Mouse (Mus musculus) midbrain, embryonic 15.5 days (tissue): Measurements from ENCODE around the gene Efcab7. TPM values are rescaled to one million over a fixed set of nuclear protein-coding genes. Genes with fewer than 3 reads are reported as not detected.

ENCODE experiments used
- ATAC-seq: fragments of 200-750 bp; cut with Nextera tagmentation; replicated peaks from 2 replicates; pipeline ENCODE4 v1.8.0; 2017; ENCODE audit warnings: moderate TSS enrichment
- H3K27ac ChIP-seq: fragments of 300-500 bp; sonication (generic); 2 replicates; pipeline ENCODE4 v1.5.1; 2015; ENCODE audit warnings: mild to moderate bottlenecking, inconsistent platforms
- H3K27me3 ChIP-seq: fragments of 300-500 bp; sonication (generic); replicated peaks from 2 replicates; pipeline ENCODE4 v1.6.1; 2015; ENCODE audit warnings: inconsistent platforms
- H3K36me3 ChIP-seq: fragments of 300-500 bp; sonication (generic); replicated peaks from 2 replicates; pipeline ENCODE4 v1.6.1; 2015; ENCODE audit warnings: inconsistent platforms
- H3K4me1 ChIP-seq: fragments of 300-500 bp; sonication (generic); 2 replicates; pipeline ENCODE4 v1.6.1; 2015; ENCODE audit warnings: inconsistent platforms
- H3K4me2 ChIP-seq: fragments of 300-500 bp; sonication (generic); 2 replicates; pipeline ENCODE4 v1.6.1; 2015; ENCODE audit warnings: inconsistent platforms, mild to moderate bottlenecking, moderate library complexity
- H3K4me3 ChIP-seq: fragments of 300-500 bp; sonication (generic); 2 replicates; pipeline ENCODE4 v1.5.1; 2015; ENCODE audit warnings: mild to moderate bottlenecking, inconsistent platforms
- H3K9ac ChIP-seq: fragments of 300-500 bp; sonication (generic); 2 replicates; pipeline ENCODE4 v1.6.1; 2015; ENCODE audit warnings: mild to moderate bottlenecking, inconsistent platforms
- H3K9me3 ChIP-seq: fragments of 300-500 bp; sonication (generic); 2 replicates; pipeline ENCODE4 v1.6.1; 2016; ENCODE audit warnings: inconsistent platforms
- WGBS: fragments of 180-500 bp; shearing (Covaris S2); methylation state at CpG from one replicate; pipeline ENCODE4 v1.1.7; 2015; ENCODE audit warnings: mixed read lengths; 5-methylcytosine and 5-hydroxymethylcytosine counted together
- polyA plus RNA-seq: library from polyadenylated mRNA; unstranded; fragments of >200 nt; fragmentation: Nextera tagmentation; extraction: Ambion mirVana; gene quantifications from 2 replicates; pipeline ENCODE4 v1.2.1, GENCODE M21; 2015

Gene Efcab7
- polyA plus RNA-seq, 1 experiment from 2014 or later, result 10.8 TPM

GRCm38 (mm10) chr4:99947192-99947591 lies 118.2 kb downstream of the Efcab7 start:
- H3K27me3 ChIP-seq, result no peaks in the 10 kb centered on the region
- no peak overlapping the region for H3K4me2 ChIP-seq
- H3K9me3 ChIP-seq, result no peaks in the 10 kb centered on the region
- ATAC-seq, result peak; percentile 34; the same call in 1 of the 2 replicates
- no peak overlapping the region for H3K4me3 ChIP-seq
- H3K9ac ChIP-seq, result no peak overlapping the region
- 85% methylated on average over 1 of the region's 1 CpGs for WGBS
- H3K27ac ChIP-seq, result no peak overlapping the region
- no peaks in the 10 kb centered on the region for H3K4me1 ChIP-seq
- no peaks in the 10 kb centered on the region for H3K36me3 ChIP-seq

GRCm38 (mm10) chr4:99947896-99948295 lies 118.9 kb downstream of the Efcab7 start:
- Histone ChIP-seq H3K4me3 (no peak overlapping the region), H3K9ac (no peak overlapping the region), H3K27ac (no peak overlapping the region), H3K4me2 (no peak overlapping the region), H3K4me1 (no peaks in the 10 kb centered on the region), H3K27me3 (no peaks in the 10 kb centered on the region), H3K36me3 (no peaks in the 10 kb centered on the region), H3K9me3 (no peaks in the 10 kb centered on the region)
- 96% methylated on average over 1 of the region's 1 CpGs for WGBS
- ATAC-seq, result no peak

GRCm38 (mm10) chr4:99953904-99954303 lies 124.9 kb downstream of the Efcab7 start:
- Histone ChIP-seq H3K4me2 (no peak overlapping the region), H3K9ac (no peak overlapping the region), H3K4me1 (no peaks in the 10 kb centered on the region), H3K9me3 (no peaks in the 10 kb centered on the region), H3K4me3 (no peak overlapping the region), H3K27me3 (no peaks in the 10 kb centered on the region), H3K27ac (no peak overlapping the region), H3K36me3 (no peaks in the 10 kb centered on the region)
- 94% methylated on average over 2 of the region's 2 CpGs for WGBS
- no peak for ATAC-seq

- H3K4me3 ChIP-seq, result no peak overlapping the region
- no peaks in the 10 kb centered on the region for H3K27me3 ChIP-seq
- no peaks in the 10 kb centered on the region for H3K36me3 ChIP-seq
- H3K9me3 ChIP-seq, result no peaks in the 10 kb centered on the region
- H3K27ac ChIP-seq, result no peak overlapping the region
- ATAC-seq, result no peak
- 88% methylated on average over 10 of the region's 10 CpGs for WGBS
- no peak overlapping the region for H3K9ac ChIP-seq
- no peaks in the 10 kb centered on the region for H3K4me1 ChIP-seq
- H3K4me2 ChIP-seq, result no peak overlapping the region
Observed at GRCm38 (mm10) chr4:99955396-99955795, 126.4 kb downstream of the Efcab7 start.

GRCm38 (mm10) chr4:99957186-99957585 lies 128.2 kb downstream of the Efcab7 start:
- Histone ChIP-seq H3K9ac (no peak overlapping the region), H3K27me3 (no peaks in the 10 kb centered on the region), H3K4me2 (no peak overlapping the region), H3K9me3 (no peaks in the 10 kb centered on the region), H3K4me1 (no peaks in the 10 kb centered on the region), H3K27ac (no peak overlapping the region), H3K36me3 (no peaks in the 10 kb centered on the region), H3K4me3 (no peak overlapping the region)
- WGBS, result 85% methylated on average over 4 of the region's 4 CpGs
- ATAC-seq, result no peak

GRCm38 (mm10) chr4:99958084-99958815 lies 129.3 kb downstream of the Efcab7 start:
- Histone ChIP-seq H3K4me1 (no peaks in the 10 kb centered on the region), H3K4me2 (no peak overlapping the region), H3K27ac (no peak overlapping the region), H3K4me3 (no peak overlapping the region), H3K27me3 (no peaks in the 10 kb centered on the region), H3K9me3 (no peaks in the 10 kb centered on the region), H3K9ac (no peak overlapping the region), H3K36me3 (no peaks in the 10 kb centered on the region)
- 68% methylated on average over 7 of the region's 7 CpGs for WGBS
- no peak for ATAC-seq

GRCm38 (mm10) chr4:99959308-99959707 lies 130.3 kb downstream of the Efcab7 start:
- Histone ChIP-seq H3K36me3 (0 out of 2 replicates have a peak, but pooled peaks cover 6% of the 10 kb centered on the region), H3K9ac (no peak overlapping the region), H3K4me2 (no peak overlapping the region), H3K27me3 (no peaks in the 10 kb centered on the region), H3K4me1 (no peaks in the 10 kb centered on the region), H3K27ac (no peak overlapping the region), H3K9me3 (no peaks in the 10 kb centered on the region), H3K4me3 (no peak overlapping the region)
- WGBS, result 80% methylated on average over 3 of the region's 3 CpGs
- no peak for ATAC-seq

Other genes with a start within 250 kb of the Efcab7 start
- 0.14 TPM in 1 of 2 replicates, not detected in the other for gene Foxd3, start 172.9 kb upstream of the Efcab7 start, polyA plus RNA-seq
- gene Alg6, start 113.5 kb upstream of the Efcab7 start, polyA plus RNA-seq, result 10.3 and 12.5 TPM in 2 replicates
- 77.5 and 80.1 TPM in 2 replicates for gene Pgm1, start 100.2 kb downstream of the Efcab7 start, polyA plus RNA-seq
- gene Itgb3bp, start 100.6 kb downstream of the Efcab7 start, polyA plus RNA-seq, result 12.2 and 12.7 TPM in 2 replicates